Mouse (Mus musculus) testis, adult 2 months (tissue): Measurements from ENCODE around the gene Carnmt1.

Experiments
- CTCF ChIP-seq: fragments of 200-500 bp; IDR thresholded peaks from 2 replicates; pipeline ENCODE4 v1.5.1; 2012; ENCODE audit warnings: low read depth, mild to moderate bottlenecking, inconsistent platforms, low read length, moderate library complexity; ENCODE audit not compliant: control insufficient read depth, insufficient read depth, insufficient replicate concordance
- POLR2A ChIP-seq: fragments of 200-500 bp; IDR thresholded peaks from 2 replicates; pipeline ENCODE4 v1.6.1; 2012; ENCODE audit warnings: low read depth, mild to moderate bottlenecking, inconsistent platforms, low read length, moderate library complexity; ENCODE audit not compliant: control insufficient read depth

- no peak for TF ChIP-seq CTCF
- no peak for TF ChIP-seq POLR2A
These were observed 24.2 kb upstream of the Carnmt1 start for GRCm38 (mm10) chr19:18646397-18646796.
